Mouse (Mus musculus): ENCODE data around the gene Dock1.

Gene Dock1

DNA sequence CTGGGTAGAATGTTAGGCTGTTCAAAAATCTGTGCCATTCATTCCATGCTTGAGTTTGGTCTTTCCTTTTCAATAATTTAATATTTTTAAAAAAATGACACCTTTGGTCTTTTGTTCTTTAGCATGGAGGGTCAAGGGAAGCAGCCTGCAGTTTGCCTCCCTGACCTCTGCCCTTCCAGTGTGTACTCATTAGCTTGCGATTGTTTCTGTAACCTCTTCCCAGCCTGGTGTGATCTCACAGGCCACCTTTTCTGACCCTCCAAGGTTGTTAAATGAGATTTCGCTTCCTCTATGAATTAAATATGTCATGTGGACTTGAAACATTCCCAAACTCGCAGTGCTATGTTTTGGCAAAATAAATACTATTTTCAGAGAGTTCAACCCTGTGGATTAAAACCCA is 151.6 kb downstream of the Dock1 start:
- in situ Hi-C loops (cut with MboI, MseI), result no loop called here

DNA sequence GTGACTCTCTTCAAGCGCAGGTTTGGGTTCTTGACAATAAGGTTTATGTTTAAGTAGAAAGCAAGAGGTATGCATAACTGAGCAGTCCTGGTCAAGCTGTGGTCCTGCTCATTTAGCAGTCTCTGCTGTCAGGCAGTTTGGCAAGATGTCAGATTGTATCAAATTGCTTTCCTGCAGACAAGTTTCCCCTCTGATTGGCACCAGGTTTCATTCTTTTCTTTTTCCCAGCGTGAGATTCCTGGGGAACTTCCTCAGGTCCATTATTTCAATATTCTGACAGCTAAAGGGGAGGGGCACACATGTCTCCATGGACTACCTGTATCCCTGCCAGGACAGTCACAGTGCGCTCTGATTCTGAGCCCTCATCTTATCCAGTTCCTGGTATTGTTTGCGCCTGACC is 153.4 kb downstream of the Dock1 start:
- in situ Hi-C loops (cut with MboI, MseI), result no loop called here

DNA sequence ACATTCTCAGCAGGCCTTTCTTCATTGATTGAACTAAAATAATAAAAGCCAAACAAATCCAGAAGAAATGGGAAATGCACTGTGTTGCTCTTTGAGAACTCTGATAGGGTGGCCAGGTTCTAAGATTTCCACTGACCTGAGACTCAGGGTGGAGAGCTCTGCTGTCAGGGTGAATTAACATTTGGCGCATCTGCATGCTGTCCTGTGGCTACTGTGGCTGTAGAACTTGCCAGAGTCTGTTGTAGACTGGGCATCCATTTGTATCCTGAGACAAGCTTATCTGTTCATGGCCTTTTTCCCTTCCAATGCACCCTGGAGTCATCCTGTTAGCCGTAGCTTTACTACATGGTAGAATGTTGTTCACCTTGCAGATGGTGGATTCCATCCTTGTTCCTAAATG is 169.6 kb downstream of the Dock1 start:
- in situ Hi-C loops (cut with MboI, MseI), result no loop called here

DNA sequence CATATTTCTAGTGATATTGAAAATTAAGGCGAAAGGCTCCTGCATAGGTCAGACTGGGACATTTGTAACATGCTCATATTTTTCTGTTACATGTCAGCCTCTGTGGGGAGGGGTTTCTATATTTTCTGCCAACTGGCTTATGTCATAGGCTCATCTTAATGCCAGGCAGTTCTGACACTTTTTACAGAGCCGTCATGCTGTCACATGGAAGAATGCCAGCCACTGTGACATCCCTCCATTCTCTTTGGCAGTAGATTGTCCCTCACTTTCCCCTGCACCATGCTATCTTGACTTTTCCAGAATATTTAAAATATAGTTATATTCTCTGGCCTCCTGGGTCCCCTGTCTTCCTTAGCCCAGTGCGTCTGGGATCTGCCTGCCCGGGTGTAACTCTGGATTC is 172.3 kb downstream of the Dock1 start:
- in situ Hi-C loops (cut with MboI, MseI), result no loop called here

DNA sequence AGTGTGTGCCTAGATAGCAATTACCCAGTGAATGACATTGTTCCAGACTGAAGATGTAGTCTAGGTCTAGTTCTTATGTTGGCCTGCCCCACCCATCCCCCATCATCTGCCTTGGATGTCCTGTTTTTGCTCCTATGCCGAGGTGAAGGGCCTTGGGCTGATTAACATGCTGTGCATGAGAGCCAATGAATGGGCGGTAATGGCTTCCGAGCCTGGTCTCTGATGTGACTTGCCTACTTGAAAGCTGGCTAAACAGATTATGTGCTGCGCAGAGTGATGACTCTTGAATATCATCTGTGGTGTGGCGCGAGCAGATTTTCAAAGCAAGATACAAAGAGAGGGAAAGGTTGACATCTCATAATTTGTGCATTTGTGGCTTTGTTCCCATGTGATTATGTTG is 191.5 kb downstream of the Dock1 start:
- in situ Hi-C loops (cut with MboI, MseI), result no loop called here

DNA sequence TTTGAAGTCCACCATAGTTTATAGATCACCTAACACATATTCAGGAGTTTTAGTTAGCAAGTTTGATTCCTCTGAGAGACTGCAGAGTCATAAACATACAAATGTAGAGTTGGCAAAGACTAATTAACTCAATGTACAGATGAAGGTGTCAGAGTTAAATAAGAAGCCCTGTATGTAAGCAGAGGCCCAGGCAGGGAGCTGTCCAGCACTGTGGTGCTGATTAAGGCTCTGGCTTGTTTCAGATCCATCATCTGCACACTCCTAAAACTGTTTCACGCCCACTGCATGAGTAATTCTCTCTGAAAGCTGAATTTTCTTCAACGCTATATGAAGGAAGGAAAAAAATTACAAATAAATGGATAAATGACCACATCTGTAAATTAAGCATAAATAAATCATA is 193.7 kb downstream of the Dock1 start:
- in situ Hi-C loops (cut with MboI, MseI), result no loop called here

DNA sequence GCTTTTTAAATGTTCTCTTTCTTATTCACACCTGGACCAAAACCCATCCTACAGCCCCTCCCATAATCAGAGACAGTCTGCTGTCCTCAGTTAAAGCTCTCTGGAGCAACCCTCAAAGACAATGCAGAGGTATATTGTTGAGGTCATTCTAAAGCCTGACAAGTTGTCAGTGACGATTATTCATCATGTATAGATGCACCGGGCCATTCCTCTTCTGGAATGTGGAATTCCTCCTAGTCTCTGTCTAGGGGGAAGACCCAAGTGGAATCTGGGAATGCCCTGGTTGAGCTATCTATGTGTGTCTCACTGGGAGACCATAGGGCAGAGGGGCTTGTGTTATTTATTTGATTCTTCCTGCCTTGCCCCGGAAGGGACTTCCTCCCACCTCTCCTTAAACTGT is 202.1 kb downstream of the Dock1 start:
- in situ Hi-C loops (cut with MboI, MseI), result no loop called here

DNA sequence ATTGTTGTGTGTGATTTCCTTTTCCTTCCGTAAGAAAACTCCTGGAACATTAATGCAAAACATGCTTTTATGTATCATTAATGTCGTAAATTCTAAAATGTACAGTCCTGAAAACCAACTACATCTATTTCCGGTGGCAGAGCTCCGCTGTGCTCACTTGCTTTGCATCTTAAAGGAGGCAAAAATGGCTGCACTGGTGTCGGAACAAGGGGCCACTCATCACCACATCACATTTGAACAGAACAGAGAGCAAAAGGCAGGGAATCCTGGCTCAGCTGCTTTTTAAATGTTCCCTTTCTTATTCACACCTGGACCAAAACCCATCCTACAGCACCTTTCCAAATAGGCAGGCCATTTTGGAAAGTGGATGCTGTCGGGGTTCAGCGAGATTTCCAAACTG is 202.5 kb downstream of the Dock1 start:
- in situ Hi-C loops (cut with MboI, MseI), result no loop called here

DNA sequence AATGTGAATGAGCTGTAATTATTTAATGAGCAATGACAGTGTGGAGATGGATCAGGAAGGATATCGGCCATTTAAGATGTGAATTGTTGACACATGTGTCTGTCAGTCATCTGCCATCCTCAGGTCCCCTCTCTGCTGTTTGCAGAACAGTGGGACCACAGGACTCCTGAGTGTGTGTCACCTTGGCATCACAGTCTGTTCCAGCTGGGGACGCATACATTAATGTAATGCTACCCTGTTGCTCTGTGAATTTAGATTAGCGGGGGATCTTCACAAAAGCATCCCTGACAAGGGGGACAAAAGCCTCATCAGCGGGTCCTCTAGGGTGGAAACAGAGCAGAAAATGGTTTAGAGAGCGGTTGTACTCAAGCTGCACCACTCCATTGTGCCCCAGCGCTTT is 208.5 kb downstream of the Dock1 start:
- in situ Hi-C loops (cut with MboI, MseI), result no loop called here

DNA sequence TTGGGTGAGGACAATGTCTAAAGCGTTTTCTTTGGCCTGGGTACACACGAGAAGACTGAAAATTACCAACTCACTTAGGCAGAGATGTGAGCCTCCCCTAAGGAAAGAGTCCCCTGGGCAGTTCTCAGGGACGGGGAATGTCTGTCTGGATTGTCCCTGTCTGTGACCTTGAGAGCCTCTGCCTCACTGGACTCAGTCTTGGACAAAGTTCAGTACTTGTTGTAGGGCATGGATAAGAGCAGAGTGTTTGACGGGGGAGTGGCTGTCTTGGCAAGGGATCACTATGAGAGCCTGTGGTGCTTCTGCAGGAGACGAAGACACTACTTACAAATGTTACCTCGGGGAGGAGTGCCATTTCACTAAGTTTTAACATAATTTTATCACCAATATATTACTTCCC is 210.0 kb downstream of the Dock1 start:
- in situ Hi-C loops (cut with MboI, MseI), result no loop called here

DNA sequence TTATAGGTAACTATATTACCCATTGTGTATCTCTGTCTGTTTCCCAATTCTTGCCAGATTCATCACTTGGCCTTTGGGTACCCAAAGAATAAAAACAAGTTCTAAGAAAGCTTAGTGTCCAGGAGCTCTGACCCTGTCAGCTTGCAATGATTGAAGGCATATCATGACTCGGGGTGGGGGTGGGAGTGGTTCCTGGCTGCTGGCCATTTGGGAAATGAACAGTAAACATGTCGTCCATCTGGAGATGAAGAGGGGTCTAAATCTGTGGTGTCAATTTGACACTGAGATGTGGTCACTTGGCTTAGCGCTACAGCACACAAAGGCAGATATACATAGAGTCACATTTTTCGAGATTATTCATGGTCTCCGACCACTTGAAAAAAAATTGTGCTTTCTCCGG is 213.1 kb downstream of the Dock1 start:
- in situ Hi-C loops (cut with MboI, MseI), result no loop called here

DNA sequence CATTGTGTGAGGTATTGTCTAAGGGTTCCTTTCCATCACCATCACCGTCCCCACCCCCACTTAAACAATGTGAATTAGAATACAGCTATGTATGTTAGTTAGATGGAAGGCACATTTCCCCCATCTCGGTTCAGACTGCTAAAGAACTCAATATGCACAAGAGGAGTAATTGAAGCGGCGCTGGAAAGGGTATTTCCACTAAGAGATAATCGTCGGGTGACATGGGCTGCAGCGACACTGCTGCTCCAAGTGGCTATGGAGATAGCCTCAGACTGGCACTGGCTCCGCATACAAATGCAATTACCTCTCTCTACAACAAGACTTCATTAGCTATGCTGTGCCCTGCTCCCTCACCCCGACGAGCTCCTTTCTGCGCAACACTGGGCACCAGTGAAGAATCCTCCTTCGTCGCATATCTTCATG is 222.0 kb downstream of the Dock1 start:
- in situ Hi-C loops (cut with MboI, MseI), result no loop called here

DNA sequence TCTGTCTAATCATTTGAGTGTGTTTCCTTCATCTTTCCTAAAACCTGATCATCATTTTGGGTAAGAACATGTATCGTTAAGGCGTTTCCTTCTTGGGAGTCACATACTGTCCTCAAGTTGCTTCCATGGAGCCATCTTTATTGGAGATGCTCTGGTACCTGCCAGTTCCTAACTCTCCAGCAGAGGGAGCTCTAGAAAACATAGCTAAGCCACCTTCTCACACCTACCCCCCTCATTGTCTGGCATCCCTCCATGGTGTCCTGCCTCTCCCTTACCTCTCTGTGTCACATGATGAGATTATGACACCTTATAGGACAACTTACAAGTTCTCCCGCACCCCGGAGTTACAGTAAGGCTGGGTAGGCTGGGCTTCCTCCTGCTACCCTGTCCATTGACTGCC is 222.5 kb downstream of the Dock1 start:
- in situ Hi-C loops (cut with MboI, MseI), result no loop called here

DNA sequence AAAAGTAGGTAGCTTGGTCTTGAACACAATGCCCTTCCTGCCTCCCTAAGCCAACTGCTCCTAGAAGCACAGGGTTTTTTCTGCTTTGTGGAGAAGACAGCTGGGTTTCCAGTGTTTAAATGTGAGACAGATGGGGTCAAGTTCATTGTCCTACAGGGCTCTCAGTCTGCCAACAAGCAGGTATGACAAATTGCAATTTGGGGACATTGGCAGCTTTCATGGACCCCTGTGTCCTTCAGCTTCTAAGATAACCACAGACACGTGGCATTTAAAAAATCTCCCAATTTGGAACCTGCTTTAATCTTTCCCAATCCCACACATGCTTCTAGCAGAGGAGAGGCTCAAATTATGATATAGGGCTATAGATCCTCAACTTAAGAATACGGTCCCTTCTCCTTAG is 224.2 kb downstream of the Dock1 start:
- in situ Hi-C loops (cut with MboI, MseI), result no loop called here

DNA sequence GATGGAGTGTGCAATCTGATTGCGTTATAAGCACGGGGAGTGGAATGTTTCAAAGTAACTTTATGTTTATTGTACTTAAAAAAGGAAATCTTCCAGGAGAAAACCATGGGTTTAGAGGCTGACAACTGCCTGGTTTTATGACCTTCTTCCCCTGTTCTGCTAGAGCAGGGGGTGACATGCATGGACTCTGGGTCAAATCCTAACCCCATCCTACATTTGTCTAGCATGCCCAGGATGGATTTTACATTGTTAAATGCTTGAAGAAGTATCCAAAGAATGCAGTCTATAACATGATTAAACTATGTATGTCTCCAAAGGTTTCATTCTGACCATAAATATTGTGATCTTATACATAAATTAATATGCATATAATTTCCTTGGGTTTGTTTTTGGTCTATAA is 229.0 kb downstream of the Dock1 start:
- in situ Hi-C loops (cut with MboI, MseI), result no loop called here

DNA sequence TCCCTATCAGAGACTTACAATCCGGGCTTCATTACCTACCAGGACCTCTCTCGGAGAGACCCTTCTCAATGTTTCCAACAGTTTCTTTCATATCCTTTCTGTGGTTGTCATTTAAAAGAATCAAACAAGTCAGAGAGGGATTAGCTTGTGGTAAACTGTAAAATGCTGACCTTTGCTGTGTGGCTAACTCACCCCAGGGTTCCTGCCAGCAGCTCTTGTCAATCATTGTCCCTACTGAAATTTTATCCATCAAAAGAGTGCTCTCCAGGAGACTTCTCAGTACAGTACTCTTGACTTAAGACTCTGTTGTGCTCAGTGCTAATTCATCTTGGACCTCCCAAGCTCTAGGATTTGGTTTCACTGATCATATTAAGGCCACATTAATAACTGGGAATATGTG is 231.5 kb downstream of the Dock1 start:
- in situ Hi-C loops (cut with MboI, MseI), result loop anchor here (10.0 kb wide), 1 partner anchor 853 kb away; no protein-coding TSS in a partner anchor

DNA sequence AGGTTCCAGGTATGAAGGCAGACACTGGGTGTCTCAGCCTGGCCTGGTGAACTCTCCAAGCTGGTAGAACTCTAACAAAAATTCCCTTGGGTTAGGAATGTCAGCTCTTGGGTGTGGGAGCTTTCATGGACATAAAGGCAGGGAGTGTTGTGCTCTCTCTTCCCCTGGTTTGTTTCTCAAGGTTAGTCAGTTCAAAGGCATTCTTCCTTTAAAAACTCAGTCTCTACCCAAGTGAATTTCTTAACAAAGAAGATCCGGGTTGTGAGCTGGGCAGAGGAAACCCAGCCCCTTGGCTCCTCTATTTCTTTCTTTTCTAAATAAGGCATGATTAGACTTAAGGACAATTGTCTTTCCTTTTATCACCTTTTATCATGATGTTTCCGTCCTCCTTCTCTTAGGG is 261.4 kb downstream of the Dock1 start:
- in situ Hi-C loops (cut with MboI, MseI), result no loop called here

DNA sequence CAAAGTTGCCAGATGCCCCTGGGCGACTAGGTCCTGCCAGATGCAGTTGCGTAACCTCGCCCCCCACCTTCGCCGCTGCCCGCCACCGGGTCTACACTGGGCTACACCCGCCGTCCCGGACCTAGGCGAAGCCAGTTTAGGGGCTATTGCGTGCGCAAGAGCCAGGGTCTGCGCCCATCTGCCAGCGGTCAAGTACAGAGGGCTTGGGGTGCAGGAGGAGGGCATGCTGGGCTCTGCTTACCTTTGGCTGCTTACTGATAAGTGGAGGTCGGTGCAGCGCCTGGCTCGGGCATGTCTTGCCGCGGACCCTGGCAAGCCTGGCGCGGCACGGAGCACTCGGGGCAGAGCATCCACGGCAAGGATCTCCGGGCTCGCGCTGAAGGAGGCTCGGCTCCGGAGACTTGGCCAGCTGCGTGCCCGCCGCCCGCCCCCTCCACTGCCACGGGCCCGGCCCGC is 267.0 kb downstream of the Dock1 start:
- in situ Hi-C loops (cut with MboI, MseI), result no loop called here

DNA sequence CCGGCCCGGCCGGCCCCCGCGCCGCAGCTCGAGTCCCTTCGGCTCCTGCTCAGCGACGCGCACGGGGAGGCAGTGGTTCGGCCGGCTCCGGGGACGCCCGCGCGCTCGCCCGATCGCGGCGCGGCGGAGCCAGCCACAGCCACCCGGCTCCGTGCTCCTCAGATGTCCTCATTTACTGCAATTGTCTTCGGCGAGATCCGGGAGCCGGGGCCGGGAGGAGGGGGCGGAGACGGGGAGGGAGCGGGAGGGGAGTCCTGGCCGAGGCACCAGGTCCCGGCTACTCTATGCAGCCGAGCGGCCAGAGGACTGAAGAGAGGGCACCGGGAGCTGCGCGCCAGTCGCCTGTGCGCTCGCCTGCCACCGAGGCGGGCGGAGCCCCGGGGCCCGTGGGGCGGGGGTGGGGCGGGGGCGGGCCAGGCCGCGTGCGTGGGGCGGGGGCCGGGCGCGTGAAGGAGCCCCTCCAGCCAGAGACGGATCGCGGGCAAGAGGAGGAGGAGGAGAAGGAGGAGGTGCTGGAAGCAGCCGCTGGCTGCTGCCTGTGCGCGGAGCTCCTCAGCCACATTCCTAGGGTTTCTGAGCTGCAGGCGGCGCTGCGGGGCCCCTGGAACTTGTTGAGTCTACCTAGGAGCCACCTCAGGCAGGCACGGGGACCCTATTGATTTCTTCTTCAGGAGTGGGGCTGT is 267.6 kb downstream of the Dock1 start, which contains the start of gene Fam196a:
Gene Fam196a, minus strand, starts transcription at position 504 of the 683 bp plus-strand sequence.
- in situ Hi-C loops (cut with MboI, MseI), result no loop called here

DNA sequence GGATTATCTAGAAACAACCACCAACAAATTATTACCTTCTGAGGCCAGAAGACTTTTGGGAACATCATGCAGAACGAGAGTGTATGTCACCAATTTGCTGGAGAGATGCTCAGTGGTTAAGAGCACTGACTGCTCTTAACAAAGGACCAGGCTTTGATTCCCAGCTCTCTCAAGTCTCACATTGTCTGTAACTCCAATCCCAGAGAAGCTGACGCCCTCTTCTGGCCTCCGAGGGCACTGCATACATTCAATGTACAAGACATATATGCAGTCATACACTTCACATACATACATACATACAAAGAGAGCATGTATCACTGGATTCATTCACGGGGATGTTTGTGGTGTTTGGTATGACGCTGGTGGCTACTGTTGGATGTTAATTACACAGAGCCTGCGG is 271.4 kb downstream of the Dock1 start:
- in situ Hi-C loops (cut with MboI, MseI), result no loop called here

DNA sequence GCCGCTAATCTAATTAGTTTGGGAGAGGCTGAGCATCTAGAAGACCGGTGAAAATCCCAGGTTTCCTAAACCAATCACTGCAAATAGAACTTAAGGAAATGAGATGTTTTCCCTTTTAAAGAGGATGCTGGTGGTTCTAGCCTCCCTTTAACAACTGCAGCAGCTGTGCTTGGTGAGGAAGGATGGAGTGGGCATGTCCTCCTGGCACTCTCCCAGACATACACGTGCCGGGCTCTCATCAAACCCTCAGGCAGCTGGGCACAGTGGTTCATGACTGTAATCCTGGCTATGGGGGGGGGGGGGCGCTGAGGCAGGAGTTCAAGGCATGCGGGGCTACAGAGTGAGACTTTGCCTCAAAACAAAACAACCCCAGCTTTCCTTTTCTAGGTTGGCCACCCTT is 272.6 kb downstream of the Dock1 start:
- in situ Hi-C loops (cut with MboI, MseI), result no loop called here

DNA sequence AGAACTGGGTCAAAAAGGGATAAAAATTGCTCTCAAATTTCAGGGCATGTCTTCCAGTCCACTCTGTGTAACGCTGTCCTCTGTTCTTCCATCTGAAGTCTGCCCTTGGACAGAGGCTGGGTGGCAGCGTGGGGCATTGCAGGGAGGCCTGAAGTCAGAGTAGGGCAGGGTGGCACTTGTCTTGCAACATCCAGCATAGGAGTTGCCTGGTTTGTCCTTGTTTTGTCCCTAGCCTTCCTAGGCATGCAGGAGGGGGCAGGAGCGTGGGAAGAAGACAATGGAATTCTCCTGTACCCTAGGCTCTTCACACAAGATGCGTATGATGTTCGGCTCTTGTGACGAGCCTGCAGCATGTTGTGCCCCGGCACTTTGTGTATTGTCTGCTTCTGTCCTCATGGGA is 273.2 kb downstream of the Dock1 start:
- in situ Hi-C loops (cut with MboI, MseI), result no loop called here

DNA sequence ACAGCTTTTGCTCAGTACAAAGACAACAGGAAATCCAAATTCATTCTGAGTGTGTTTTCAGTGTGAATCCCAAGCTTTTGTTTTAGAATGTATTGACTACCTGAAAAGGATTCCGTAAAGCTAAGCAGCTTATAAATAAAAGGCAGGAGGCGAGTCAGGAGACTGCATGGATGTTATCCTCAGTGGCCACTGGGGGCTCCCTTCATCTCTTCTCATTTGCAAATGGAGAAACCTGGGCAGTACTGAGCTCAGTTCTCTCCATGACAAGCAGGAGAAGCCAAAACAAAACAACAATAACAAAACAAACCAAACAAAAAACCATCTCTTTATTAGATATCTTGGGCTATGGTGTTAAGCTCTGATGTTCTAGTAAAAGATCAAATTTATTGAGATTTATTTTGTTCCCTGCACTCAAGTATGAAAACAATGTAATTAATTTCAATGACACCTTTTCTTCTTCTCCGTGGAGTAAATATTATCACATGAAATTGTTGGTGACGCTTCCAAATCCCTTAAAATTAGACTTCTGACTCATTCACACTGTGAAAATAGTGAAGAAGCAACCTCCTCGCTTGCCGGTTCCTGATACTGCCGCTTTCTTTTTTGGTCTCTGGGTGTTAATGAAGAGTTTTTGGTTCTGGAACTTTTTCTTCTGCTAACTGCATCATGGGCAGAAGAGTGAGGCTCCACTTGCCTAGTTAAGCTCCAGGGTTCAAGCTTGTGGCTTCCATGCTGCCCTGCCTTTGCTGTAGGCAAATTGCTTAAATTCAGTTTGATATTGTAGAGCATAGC is 275.7 kb downstream of the Dock1 start:
- in situ Hi-C loops (cut with MboI, MseI), result no loop called here

Data from T-helper 1 cell (primary cell).